Mouse (Mus musculus) heart, postnatal 0 days (tissue): ENCODE measurements around the gene Rnf180.

Source experiments
- CTCF ChIP-seq: IDR thresholded peaks from 2 replicates; pipeline ENCODE4 v1.5.1; 2016; ENCODE audit warnings: antibody characterized with exemption, control low read depth, low read depth
- EP300 ChIP-seq: IDR thresholded peaks from 2 replicates; pipeline ENCODE4 v1.6.1; 2016; ENCODE audit warnings: antibody characterized with exemption, low read depth

DNA sequence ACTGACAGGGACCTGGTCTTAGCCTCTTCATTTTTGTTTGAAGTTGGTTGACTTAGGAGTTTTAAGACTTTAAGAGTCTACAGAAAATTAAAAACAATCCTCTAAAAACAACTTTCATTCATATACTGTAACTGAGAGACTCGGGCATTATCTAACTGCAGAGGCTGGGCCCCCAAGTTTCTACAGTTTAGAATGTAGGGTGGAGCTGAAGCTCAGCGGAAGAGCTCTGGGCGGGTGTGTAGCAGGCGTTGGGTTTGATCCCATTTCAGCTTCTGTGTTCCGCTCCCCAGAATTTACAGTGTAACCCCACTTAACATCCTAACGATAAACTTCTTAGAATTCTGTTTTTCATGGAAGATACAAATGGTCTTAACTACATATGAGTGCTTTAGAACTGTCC, 183.0 kb downstream of the Rnf180 start:
- no peak for TF ChIP-seq EP300
- no peak for TF ChIP-seq CTCF
